Mouse (Mus musculus) granulocyte monocyte progenitor cell, adult 5-6 weeks (primary cell): Measurements from ENCODE around the gene Selenbp1. TPM values are rescaled to one million over a fixed set of nuclear protein-coding genes. Genes with fewer than 3 reads are reported as not detected.
A peak's percentile ranks its signal among the peaks of the same experiment; 100 is the strongest.
"Not testable (repeated sequence)": the region's sequence is repeated elsewhere in the genome, so short reads cannot be mapped to it uniquely, and the experiment has no call there.

Experiments used
- ATAC-seq: replicated peaks from 2 replicates; pipeline ENCODE4 v1.8.0; 2016; ENCODE audit warnings: mild to moderate bottlenecking, moderate TSS enrichment, inconsistent platforms; ENCODE audit not compliant: poor library complexity, severe bottlenecking
- total RNA-seq, 2 experiments: library from RNA; stranded (forward) in 1 of 2; stranded (reverse) in 1 of 2; fragments of 200-712, 200-1000 nt in 1 of 2; fragments of >200 nt in 1 of 2; fragmentation: Nextera tagmentation in 1 of 2; gene quantifications; 2 replicates each; pipeline ENCODE4 v1.2.3; 2014 to 2017

The Selenbp1 gene
- total RNA-seq, 2 experiments from 2014 or later: 20.1 to 39.7 TPM

DNA sequence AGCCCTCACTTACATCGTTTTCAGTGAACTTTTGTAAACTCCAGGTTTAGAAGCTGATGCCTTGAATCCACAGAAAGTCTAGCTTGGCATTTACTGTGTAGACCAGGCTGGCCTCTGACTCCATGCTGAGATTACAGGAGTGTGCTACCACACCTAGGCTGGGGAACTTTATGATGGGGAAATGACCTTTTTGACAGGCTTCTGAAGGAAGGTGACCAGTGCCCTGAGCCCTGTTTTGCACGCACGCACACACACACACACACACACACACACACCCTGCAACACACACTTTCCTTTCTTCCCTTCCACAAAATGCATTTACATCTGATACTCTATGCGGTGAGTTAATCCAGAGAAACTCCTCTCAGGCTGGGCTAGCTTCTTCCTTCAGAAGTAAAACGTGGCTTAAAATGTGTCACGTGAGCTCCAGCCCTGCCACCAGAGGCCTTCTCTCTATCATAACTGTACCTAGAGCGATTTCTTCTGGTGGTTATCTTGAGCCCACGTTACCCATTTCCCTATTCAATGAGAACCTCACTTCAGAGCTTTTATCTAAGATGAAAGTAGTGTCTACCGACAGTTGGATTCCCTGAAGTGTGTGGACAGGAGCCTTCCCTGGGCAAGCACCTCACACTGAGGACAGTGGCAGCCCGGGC, 1.3 kb upstream of the Selenbp1 start:
- ATAC-seq: not testable (repeated sequence)

DNA sequence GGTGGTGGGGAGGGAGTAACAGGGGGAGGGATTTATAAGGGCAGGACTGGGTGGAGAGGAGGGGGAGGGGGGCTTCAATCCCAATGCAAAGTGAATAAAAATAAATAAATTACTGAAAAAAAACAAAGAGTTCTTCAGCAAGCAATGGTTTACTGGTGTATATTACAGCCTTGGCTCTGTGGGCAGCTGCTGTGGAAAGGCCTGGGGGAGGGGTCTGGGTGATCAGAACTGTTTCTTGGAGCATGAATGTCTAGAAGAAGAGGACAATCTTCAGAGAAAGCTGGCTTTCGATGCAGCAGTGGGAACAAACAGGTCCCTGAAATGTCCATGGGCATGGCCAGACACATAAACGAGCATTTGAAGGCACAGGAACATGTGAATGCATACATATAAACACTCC, 577 bp upstream of the Selenbp1 start:
- not testable (repeated sequence) for ATAC-seq

DNA sequence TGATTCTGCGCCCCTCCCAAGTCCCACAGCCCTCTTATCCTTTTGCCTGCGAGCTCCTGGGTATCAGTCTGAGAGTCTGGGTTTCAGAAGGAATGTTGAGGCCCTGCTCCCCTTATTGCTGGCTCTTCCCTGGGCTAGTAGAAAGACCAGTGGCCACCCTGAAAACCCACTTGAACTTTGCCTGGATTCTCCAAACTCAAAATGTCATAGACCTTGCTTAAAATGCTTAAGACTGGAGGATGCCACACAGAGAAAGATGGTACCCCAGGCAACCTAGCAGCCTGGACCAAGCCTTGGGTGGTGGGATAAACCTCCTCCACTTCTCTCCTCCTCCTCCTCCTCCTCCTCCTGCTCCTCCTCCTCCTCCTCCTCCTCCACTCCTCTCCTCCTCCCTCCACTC, 748 bp downstream of the Selenbp1 start:
- not testable (repeated sequence) for ATAC-seq

DNA sequence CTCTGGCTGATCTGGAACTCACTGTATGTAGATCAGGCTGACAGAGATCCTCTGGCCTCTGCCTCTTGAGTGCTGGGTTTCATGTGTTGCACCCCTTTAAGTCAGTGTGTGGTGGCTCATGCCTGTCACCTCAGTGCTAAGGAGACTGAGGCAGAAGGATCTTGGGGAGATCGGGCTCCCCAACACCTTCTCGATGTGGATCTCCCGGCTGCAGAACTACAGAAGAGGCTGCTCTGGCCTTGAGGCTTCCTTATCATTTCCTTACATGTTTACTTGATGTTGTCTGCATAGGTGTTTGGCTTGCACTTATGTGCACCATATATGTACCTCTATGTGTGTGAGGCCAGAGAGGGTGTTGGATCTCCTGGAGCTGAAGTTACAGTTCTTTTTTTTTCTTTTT, 1.7 kb downstream of the Selenbp1 start:
- ATAC-seq: not testable (repeated sequence)

DNA sequence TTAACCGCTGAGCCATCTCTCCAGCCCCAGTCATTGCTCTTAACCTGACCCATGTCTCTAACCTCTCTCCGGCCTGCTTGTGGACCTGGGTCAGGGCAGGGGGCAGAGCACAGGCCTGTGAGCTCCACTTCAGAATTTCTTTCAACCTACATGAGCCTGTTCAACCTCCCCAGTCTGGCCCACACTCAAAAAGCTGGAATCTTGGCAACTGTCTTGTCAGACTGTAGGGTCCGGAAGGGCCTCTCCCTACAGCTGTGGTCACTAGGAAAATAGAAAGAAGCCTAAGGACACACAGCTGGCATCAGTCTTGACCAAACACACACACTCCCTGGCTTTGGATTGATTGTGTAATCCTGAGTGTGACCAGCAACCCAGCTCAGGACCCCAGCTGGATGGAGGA, 2.5 kb downstream of the Selenbp1 start:
- ATAC-seq: peak; percentile 33

DNA sequence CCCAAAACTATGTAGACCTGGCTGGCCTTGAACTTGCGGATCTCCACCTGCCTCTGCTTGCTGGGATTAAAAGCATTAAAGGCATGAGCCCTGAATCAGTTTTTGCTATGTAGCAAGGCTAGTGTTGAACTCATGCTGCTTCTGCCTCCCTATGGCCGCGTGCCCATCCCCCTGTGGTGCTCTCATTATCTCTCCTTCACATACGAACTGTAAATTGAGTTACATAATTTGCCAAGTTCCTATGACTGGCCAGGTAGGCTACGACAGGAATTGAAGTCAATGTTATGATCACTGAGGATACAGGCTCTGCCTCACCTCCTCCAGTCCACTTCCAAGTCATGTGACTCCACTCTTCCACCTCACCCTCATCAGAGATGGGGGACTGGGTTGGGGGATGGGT, 3.3 kb downstream of the Selenbp1 start:
- ATAC-seq: not testable (repeated sequence)

DNA sequence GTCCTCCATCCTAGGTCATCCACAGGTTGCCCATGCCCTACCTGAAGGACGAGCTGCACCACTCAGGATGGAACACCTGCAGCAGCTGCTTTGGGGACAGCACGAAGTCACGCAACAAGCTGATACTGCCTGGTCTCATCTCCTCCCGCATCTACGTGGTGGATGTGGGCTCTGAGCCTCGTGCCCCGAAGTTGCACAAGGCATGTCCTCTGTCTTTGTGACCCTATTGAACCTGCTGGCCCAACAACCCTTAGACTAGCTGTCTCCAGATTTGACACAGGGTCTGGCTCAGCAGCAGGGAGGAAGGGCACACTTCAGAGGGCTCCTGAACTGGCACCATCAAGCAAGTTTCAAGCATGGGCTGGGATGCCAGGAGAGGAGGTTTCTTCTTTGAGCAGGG, 4.3 kb downstream of the Selenbp1 start:
- ATAC-seq: not testable (repeated sequence)

DNA sequence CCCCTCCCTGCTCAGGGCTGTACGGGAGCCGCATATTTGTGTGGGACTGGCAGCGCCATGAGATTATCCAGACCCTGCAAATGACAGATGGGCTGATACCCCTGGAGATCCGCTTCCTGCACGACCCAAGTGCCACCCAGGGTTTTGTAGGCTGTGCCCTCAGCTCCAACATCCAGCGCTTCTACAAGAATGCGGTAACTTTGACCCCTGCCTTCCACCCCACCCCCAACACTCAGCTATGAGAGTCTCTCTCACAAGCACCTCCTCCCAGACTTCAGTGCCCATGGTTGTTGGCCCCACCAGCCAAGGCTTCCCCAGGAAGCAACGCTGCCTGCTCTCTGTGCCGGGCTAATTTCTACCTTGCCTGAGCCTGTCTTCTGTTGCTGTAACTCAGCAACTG, 7.2 kb downstream of the Selenbp1 start:
- ATAC-seq: not testable (repeated sequence)

DNA sequence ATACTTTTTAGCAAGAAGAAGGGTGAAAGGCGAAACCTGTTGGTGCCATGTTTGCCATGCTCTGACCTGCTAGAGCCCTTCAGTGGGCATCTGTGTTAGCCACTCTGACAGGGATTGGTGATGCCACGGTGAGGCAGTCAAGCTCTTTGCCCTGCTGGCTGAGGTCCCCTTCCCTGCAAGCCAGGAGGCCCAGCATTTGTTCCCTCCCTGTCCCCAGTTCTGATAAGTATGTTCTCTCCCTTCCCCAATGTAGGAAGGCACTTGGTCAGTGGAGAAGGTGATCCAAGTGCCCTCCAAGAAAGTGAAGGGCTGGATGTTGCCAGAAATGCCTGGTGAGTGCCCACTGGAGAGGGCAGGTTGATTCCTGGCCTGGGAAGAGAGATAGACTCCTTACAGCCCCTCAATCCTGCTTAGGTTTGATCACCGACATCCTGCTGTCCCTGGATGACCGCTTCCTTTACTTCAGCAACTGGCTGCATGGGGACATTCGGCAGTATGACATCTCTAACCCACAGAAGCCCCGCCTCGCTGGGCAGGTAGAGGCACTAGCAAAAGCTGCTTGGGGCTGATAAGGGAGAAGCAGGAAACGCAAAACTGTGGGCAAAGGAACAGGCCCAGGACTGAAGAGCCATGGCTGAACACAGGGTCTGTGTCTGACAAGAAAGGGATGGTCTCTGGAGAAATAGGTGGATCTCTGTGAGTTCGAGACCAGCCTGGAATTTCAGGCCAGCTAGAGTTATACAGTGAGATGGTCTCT, 9.5 kb downstream of the Selenbp1 start:
- ATAC-seq: not testable (repeated sequence)

DNA sequence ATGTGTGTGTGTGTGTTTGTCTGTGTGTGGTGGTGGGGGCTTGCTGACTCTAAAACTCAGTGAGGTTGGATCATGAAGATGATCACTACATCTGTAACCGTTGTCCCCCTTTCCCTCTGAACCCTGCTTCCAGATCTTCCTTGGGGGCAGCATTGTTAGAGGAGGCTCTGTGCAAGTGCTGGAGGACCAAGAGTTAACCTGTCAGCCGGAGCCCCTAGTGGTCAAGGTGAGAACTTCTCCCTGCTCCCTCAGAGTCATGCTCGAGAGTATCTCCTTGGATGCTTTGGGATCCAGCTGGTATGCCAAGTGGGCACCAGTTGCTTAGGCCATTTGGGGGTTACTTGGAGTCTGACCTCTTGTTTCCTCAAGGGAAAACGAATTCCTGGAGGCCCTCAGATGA, 10.8 kb downstream of the Selenbp1 start:
- ATAC-seq: peak; percentile 80

DNA sequence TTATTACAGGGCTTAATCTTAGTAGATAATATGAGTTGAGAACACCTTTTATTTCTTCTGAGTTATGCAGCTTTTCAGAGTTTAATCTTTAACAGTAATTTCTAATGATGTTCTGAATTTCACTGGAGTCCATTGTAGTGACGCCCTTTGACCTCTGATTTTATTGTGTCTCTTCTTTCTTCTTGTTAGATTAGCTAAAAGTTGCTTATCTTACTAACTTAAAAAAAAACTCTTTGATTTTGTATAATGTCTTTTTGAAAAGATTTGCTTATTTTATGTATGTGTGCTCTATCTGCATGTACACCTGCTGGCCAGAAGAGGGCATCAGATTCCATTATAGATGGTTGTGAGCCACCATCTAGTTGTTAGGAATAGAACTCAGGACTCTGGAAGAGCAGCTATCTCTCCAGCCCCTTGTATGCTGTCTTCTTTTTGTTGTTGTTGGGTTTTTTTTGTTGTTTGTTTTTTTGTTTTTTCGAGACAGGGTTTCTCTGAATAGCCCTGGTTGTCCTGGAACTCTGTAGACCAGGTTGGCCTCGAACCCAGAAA, 15.3 kb downstream of the Selenbp1 start:
- no peak for ATAC-seq

DNA sequence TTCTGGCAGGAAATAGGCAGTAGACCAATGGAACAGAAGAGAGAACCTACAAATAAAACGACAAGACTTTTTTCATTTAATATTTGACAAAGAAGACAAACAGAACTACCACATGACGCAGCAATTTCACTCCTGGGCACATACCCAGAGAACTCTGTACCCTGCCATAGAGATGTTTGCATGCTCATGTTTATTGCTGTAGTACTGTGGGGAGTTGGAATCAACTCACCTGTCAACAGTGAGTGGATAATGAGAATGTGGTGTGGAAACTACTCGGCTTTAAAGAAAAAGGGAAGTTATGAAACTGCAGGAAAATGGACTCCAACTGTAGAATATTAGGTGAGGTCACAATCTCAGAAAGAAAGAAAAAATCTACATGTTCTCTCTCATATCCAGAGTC, 16.8 kb downstream of the Selenbp1 start:
- ATAC-seq: peak; percentile 32

DNA sequence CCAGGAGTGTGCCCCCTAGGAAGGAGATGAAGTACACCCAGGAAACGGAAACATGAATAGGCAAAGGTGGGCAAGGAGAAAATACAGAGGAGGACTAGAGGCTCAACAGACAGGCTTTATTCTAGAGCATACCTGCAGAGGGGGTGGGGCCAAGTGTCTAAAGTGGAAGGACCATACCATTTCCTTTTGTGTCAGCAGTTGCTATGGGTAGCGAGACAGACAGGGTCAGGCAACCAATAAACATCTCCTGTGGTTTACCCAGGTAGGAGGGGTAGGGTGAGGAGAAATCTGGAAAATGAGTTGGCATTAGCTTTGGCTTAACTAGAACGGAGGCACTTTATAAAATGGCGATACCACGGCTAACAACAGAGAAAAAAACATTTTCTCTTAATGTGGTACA, 19.9 kb downstream of the Selenbp1 start:
- no peak for ATAC-seq

DNA sequence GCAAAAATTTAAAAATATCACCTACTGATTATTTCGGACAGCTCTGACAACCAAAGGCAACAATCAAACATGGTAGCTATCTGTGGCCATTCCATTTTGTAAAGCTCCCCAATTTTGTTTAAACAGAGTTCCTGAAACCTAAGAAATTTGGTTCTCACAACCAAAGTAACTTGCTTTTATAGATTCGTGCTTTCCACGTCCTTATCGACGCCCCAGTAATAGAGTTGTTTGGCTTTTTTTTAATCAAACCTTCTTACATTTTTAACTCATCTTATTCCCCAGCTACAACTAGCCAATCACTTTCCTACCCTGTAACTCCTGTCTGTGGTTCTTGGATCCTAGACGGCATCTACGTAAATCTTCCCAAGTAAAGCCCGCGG, 20.5 kb downstream of the Selenbp1 start:
- ATAC-seq: no peak

DNA sequence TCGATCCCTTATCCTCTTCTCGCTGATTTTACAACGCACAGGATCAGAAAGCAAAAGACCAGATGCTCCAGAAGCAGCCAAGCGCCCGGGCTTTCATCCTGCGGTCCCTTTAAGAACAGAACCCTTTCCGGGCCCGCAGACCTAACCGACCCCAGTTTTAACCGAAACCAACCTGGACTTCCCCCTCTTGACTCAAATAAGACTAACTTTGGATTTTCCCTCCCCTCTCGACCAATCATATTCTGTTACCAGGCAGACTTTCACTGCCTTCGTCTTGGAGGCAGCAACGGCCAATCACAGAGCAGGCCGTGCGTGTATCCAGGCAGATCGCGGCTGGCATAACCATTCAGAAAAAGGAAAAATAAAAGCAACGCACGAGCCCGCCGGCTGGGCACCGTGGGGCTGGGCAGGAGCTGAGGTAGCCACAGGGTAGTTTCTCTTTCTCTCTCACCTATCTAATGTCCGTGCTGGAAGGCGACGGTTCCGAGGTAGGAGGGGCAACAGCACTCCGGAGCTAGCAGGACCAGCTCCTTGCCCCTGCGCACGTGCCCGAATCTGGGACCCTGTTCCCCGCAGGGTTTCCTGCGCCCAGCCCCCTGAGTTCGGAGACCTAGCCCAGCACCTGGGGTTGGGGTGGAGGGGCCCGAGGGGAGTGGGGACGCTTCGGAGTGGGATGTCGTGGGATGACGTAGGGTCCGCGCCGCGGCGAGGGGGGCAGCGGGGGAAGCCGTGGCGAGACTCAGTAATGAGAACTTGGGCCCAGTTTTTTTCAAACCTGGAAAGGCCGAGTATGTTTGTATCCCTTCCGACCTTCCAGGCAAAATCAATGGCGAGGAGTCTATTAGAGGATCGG, 21.1 kb downstream of the Selenbp1 start, which contains the start of gene Rfx5:
Rfx5 (plus strand) TSS at position 312 of the 853 bp plus-strand sequence.
- ATAC-seq: peak; percentile 90

DNA sequence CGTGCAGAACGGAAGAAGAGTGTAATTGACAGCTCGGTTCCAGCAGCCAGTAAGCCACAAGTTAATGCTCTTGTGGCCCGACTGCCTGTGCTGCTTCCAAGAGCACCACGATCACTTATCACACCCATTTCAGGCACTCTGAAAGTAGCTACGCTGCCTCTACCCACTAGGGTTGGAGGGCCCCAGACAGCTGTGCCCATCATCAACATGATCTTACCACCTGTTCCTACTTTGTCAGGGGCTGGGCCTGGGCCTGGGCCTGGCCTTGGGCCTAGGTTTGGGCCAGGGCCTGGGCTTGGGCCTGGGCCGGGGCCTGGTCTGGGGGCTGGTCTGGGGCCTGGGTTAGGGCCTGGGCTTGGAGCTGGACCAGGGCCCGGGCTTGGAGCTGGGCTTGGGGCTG, 25.4 kb downstream of the Selenbp1 start:
- no peak for ATAC-seq

DNA sequence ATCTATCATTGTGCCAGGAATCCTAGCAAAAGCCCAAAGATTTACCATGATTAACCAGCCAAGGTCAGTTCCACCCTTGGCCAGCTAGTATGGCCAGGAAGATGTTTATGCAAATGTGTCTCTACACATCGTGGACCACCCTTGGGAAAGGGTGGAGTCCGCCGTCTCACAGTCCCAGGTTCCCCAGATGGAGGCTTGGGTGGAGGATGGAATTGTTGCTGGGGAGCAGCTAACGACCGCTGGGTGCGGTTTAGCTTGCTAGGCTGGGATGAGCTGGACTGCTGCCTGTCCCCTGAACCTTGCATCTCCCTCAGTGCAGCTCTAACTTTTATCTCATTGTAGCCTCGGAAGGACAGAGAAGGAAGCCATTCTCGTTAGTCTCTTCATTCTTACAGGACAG, 27.0 kb downstream of the Selenbp1 start:
- no peak for ATAC-seq

DNA sequence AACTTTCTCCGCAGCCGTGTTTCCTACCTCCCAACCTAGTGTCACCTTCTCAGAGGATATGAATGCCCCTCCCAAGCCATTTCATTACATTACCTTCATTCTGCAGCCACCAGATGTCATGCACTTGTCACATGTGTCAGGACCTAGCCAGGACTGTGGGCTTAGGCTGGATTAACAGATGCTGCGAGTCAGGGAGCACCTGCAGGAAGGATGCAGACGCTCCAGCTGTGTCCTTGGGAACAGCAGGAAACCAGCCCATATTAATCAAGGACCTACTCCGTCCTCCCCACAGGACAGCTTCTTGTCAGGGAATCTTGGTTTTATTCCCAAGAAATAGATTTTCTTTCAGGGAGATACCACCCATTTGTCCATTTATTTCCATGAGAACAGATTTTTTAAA, 27.5 kb downstream of the Selenbp1 start:
- no peak for ATAC-seq

DNA sequence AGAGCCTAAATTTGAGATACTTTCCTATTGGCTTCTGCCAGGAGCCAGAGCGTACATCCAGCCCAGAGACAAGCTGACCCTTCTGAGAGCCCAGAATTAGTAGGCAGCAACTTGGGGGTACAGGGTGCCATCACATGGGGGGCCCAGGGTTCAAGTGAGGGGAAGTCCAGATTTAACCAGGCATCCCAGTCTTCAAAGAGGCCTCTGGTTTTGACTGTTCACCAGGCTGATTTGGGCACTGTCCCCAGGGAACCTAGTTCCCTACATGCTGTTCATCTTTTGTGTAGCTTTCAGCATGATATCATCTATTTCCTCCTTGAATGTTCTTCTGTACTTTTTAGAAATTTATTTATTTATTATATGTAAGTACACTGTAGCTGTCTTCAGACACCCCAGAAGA, 32.1 kb downstream of the Selenbp1 start:
- ATAC-seq: no peak

DNA sequence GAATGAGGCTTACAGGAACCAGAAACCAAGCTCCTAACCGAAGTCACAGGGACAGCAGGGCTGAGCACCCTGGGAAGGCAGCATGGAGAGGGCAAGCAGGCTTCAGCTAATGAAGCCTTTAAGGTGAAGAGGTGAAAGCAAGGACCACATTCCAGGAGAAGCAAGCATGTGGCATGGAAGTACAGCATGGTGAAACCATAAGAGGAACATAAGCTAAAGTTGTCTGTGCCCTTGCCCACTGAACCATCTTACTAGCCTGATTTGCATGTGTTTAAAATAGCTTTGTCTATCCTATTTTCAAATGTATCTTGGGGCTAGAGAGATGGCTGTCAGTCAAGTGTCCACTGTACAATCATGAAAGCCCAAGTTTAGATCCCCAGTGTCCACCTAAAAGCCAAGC, 33.0 kb downstream of the Selenbp1 start:
- ATAC-seq: no peak; the same call in 1 of the 2 replicates

DNA sequence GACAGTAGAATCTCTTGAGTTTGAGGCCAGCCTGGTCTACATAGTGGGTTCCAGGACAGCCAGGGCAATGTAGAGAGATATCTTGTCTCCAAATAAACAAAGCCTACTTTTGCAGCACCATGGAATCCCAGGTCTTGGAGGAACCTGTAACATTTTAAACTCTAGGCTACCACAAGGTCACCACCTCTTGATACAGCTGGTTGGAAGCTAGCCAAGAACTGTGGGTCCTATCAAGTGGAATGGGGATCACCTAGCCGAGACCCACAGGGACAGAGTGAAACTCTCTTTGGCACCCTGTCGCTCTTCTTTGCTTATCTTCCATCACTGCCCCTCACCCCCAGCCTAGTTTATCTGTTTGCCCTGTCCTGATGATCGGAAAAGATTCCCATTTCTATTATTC, 39.7 kb downstream of the Selenbp1 start:
- no peak for ATAC-seq
